Mouse (Mus musculus) large intestine, adult 2 months (tissue): Measurements from ENCODE around the gene Farp1. TPM values are rescaled to one million over a fixed set of nuclear protein-coding genes. Genes with fewer than 3 reads are reported as not detected.
A peak's percentile ranks its signal among the peaks of the same experiment; 100 is the strongest.
"Not testable (repeated sequence)": the region's sequence is repeated elsewhere in the genome, so short reads cannot be mapped to it uniquely, and the experiment has no call there.

ENCODE experiments used
- DNase-seq: peaks from one replicate; pipeline ENCODE4 v3.0.0-alpha.2; 2012; ENCODE audit warnings: low read depth, low spot score
- WGBS: fragments of 180-500 bp; shearing (Covaris S2); methylation state at CpG from one replicate; pipeline ENCODE4 v1.1.7; 2018; 5-methylcytosine and 5-hydroxymethylcytosine counted together
- polyA plus RNA-seq: library from polyadenylated mRNA; depleted of rRNA; stranded (reverse); fragments of >200 nt; gene quantifications from 2 replicates; pipeline ENCODE4 v1.2.3, GENCODE M21; 2012

Gene Farp1
- polyA plus RNA-seq, 1 experiment, result 13.3 TPM

GRCm38 (mm10) chr14:121051002-121051401 lies 16.0 kb downstream of the Farp1 start:
- not testable (repeated sequence) for DNase-seq
- WGBS, result 46% methylated on average over 3 of the region's 4 CpGs

- DNase-seq, result peak; percentile 81
- WGBS, result 10% methylated on average over 5 of the region's 5 CpGs
These were observed 18.1 kb downstream of the Farp1 start for GRCm38 (mm10) chr14:121053020-121053518.

- WGBS, result 79% methylated on average over 5 of the region's 5 CpGs
- DNase-seq, result no peak
These were observed 19.1 kb downstream of the Farp1 start for GRCm38 (mm10) chr14:121054062-121054461.

DNA sequence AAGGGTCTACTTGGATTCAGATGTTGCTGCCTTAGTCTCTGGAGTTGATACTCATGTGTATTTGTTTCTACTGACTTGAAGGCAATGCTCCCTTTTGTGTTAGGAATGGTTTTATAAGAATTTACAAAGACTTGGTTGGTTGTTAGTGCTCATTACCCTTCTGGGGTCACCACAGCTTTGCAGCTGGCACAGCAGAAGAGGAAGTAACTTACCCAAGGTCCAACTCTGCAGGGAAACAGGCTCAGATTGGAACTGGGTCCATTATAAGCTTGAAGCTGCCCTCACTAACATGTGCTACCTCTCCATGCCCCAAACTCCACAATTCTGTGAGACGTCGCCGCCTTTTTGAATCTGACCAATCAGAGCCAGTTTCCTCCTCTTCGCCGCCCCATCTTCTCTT lies 22.8 kb downstream of the Farp1 start:
- 96% methylated on average over 5 of the region's 5 CpGs for WGBS
- no peak for DNase-seq

GRCm38 (mm10) chr14:121058481-121058880 lies 23.5 kb downstream of the Farp1 start:
- WGBS, result 100% methylated on average over 1 of the region's 1 CpGs
- DNase-seq, result no peak

DNA sequence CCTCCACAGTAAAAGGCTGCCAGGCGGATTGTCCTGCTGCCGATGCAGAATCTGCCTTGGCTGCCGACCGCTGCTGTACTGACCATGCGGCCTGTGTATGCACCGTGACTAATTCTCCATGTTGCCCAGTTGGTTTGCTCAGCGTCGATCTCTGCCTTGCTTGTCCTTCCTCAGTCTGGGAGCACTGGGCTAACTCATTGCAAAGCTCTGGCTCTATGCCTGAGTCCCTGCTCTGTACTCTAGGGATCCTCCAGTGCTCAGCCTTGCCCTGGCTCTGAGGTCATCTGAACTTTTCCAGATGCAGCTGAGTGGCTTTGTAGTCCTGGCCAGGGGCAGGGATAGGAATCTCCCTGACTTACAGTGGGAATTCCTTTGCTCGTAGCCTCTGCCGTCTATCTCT lies 24.3 kb downstream of the Farp1 start:
- 57% methylated on average over 10 of the region's 10 CpGs for WGBS
- no peak for DNase-seq

DNA sequence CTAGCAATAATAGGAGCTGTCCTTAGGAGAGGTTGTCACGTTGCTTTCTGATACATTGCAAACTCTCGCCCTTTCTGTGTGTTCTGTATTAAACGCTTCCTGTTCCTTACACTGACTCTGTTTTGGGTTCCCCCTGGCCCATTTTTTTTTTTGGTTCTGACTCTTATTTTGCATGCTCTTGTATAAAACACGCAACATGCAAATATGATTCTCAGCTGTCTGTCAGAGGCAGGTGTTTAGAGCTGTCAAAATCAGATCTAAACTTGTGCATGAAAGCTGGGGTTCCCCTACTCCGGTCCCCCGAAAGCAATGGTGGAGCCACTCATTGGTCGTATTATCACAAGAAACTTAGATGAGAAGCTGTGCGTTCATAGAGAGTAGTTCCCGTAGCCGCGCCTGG lies 25.5 kb downstream of the Farp1 start:
- 81% methylated on average over 11 of the region's 11 CpGs for WGBS
- DNase-seq, result no peak

GRCm38 (mm10) chr14:121061686-121062085 lies 26.7 kb downstream of the Farp1 start:
- WGBS, result 16% methylated on average over 4 of the region's 4 CpGs
- DNase-seq, result no peak

DNA sequence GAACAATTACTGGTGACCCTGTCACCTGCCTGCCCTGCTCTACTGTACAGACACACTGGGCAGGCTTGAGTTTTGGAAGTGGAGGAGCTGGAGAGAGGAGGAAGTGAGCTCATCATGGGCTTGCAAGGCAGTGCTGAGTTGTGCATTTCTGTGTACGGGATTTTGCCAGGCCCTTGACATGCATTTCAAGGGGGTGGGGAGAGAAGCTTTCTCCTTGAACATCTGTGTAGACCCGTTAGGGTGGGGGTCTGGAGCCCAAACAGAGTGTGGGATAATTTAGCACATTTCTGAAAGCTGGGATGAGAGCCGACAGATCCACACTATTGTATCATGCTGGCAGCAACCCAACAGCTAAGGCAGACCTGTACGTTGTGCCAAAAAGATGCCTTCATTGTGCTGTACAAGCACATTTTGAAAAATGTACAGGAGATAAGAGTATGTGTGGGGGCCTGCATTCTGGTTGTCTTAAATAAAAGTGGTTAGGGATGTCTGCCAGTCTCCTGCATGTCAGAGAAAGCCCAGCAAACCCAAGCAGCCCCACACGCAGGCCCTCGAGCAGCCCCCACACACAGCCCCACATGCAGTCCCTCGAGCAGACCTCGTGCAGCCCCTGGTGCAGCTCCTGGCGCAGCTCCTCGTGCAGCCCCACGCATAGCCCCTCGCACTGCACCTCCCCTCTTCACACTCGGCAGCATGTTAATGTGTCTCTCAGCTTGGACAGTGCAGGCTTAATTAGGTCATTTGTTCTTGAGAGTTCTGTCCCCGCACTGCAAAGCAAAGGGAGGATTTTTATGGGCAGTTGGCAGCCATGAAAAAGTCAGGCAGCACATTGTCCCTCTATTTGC lies 27.5 kb downstream of the Farp1 start:
- 50% methylated on average over 14 of the region's 14 CpGs for whole genome bisulfite sequencing
- no peak for DNase-seq

DNA sequence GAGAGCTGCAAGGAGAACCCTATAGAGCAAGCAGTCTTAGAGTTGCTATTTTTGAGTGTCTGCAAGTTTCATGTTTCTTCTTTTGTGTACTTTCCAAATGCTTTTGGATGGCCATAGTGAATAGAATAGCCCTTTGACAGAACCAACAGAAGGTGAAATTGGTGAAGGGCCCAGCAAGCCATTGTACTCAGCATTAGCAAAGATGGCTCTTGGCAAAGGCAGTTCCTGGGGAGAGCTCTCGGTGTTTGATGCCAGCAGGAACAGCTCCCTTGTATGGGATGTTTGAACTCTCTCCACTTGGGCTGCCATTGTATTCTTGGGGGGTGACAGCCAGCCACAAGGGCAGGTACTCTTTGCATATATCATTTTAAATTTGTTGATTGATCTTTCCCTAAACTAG lies 29.7 kb downstream of the Farp1 start:
- no peak for DNase-seq
- WGBS, result 77% methylated on average over 1 of the region's 1 CpGs

DNA sequence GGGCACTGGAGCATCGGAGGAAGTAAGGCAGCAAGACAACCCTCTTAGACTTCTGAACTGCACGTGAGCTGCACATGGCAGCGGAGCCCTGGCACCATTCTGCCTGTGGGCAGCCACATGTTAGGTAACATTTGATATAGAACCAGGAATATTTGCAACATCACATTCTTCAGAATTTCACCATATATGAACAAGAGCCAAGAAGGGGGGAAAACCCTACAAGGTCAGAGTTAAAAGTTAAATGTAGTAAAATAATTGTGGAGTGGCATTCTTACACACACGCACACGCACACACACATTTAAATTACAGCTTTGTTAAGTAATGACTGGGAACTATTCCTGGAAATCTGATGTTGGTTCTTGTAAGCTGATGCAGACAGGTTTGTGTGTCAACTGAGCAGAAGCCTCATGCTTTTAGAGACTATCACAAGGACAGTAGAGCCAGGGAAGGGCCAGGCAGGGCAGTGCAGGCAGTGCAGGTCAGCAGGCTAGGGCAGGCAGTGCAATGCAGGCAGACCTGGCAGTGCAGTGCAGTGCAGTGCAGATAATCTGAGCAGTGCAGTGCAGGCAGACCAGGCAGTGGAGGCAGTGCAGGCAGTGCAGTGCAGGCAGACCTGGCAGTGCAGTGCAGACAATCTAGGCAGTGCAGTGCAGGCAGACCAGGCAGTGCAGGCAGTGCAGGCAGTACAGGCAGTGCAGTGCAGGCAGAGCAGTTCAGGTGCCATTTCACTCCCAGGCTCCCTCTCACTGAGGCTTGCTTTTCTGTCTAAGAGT lies 38.3 kb downstream of the Farp1 start:
- no peak for DNase-seq

DNA sequence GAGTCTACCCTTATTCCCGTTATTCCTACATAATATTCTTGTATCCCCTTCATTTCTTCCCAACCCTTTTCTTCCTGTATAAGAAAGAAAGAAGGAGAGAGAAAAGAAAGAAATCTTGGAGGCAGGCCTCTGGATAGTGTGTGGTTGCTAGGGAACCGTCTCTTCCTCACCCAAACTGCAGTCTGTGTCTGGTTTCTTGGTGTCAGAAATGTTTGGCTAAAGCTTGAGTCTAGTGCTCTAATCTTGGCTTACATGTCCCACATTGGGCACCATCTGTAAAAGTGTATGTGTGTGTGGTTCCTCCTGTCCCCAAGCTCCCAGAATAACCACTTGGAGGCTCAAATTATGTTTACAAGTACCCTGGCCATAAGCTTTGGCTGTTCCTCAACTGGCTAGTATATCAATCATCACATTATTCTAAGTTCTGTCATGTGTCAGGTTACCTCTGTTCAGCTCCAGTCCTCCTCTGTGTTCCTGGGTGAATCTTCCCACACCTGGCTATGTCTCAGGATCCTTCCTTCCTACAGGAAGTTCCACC lies 39.3 kb downstream of the Farp1 start:
- DNase-seq, result no peak
- WGBS, result 95% methylated on average over 2 of the region's 2 CpGs

More for the DNA sequence above, 38.3 kb downstream of the Farp1 start:
- 94% methylated on average over 5 of the region's 5 CpGs for WGBS

DNA sequence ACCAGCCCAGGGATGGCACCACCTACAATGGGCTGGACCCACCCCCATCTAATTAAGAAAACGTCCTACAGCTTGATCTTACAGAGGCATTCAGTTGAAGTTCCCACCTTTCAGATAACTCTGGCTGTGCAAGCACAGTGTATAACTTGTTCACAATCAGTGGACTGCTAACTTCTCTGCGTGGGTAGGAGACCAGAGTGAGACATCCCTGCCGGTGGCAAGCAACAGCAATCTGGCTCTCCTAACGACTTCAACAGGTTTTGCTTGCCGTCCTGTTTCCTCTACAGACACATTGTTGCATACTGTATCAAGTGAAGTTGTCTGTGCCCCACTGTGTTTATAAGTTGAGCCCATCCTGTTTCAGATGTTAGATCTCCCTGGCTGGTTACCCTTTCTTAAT lies 45.7 kb downstream of the Farp1 start:
- WGBS, result 81% methylated on average over 5 of the region's 5 CpGs
- DNase-seq, result no peak

- WGBS, result 8% methylated on average over 7 of the region's 7 CpGs
- DNase-seq, result no peak
These were observed 47.3 kb downstream of the Farp1 start for GRCm38 (mm10) chr14:121082341-121082740.

DNA sequence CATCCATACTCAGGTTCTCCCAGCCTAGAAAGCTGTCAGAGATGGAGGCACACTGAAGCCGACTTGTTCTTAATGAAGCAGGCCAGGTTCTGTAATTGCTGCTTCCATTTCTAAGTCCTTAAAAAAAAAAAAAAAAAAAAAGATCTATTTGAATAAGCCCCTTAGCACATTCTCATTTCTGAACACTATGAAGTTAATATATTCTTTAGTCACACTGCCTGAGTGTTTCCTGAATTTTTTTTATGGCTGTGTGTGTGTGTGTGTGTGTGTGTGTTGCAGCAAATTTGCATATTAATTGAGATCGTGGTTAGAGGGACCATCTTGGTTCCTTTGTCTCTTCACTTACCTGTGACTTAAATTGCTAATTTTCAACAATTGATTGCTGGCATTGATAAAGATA lies 47.8 kb downstream of the Farp1 start:
- no peak for DNase-seq
- 59% methylated on average over 2 of the region's 2 CpGs for WGBS

GRCm38 (mm10) chr14:121083352-121083751 lies 48.4 kb downstream of the Farp1 start:
- DNase-seq, result no peak
- 81% methylated on average over 3 of the region's 3 CpGs for WGBS

GRCm38 (mm10) chr14:121092517-121092916 lies 57.5 kb downstream of the Farp1 start:
- 32% methylated on average over 9 of the region's 9 CpGs for WGBS
- DNase-seq, result no peak

GRCm38 (mm10) chr14:121093860-121094259 lies 58.9 kb downstream of the Farp1 start:
- WGBS, result 63% methylated on average over 6 of the region's 6 CpGs

DNA sequence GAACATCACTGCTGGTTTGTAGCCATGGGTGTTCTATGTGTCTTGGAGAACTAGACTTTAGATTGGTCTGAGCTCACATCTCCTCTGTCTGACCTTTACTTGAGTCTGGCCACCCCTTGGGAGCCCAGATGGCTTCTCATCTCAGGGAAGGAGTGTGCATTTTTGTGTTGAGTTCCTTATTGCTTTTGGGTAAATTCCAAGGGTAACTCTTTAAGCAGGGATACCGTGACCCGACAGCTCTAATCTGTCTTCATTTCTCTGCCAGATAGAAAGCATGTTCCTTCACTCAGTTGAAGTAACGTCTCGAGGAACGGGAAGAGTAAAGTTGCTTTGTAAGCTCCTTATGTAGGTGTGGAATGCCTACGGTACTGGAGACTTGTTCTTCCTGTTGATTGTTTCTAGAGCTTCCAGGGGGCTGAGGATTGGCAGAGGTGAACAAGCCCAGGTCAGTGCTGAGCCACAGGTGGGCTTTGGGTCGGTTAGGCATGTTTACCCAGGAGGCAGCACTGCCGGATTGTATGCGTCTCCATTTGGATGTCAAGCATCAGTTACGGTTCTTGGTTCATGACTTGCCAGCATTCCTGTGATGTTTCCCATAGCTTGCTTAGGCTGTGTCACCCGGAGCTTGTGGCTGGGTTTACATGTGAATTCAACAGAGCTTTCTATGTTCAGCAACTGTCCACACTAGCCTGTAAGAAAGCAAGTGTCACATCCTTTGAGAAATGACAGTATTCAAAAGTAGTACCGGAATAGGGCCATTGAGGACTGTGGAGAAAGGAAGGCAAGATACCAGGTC lies 62.8 kb downstream of the Farp1 start:
- 24% methylated on average over 12 of the region's 12 CpGs for WGBS
- DNase-seq, result no peak

More at GRCm38 (mm10) chr14:121093860-121094259, 58.9 kb downstream of the Farp1 start:
- DNase-seq, result no peak

DNA sequence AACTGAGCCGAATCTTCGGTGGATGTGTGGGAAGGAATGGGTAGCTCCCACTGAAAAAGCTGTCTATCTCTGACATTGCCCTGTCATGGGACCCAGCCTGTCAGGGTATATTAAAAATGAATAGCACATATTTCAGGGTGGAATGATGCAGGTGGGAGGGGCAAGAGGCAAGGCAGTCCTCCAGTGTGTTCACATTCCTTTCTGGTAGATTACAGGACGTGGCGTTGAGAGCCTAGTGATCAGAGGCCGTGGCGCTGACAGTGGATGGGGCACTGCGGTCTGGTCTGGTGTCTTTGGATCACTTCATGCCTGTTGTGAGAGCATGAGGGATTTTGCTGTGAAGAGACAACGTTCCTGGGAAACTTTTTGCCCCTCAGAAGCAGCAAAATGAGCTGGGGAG lies 64.1 kb downstream of the Farp1 start:
- WGBS, result 62% methylated on average over 8 of the region's 8 CpGs

More for the DNA sequence above, 64.1 kb downstream of the Farp1 start:
- no peak for DNase-seq
